Mouse (Mus musculus) stomach, postnatal 0 days (tissue): ENCODE measurements at regions not wholly inside any gene's neighbourhood (a gene's known extent, or its start where the extent isn't known, plus 50 kb on each side); places are given as distances from the start of the nearest gene placed in this dataset.

Experiments used
- ATAC-seq: fragments of 200-750 bp; cut with Nextera tagmentation; 2 replicates; pipeline ENCODE4 v1.8.0; 2017; ENCODE audit not compliant: low FRiP score, low TSS enrichment
- DNase-seq: peaks from one replicate; pipeline ENCODE4 v3.0.0-alpha.2; 2016; ENCODE audit warnings: low spot score
- H3K27ac ChIP-seq: fragments of 300-500 bp; sonication (generic); replicated peaks from 2 replicates; pipeline ENCODE4 v1.5.1; 2014; ENCODE audit warnings: mild to moderate bottlenecking, control low read depth
- H3K27me3 ChIP-seq: fragments of 300-500 bp; sonication (generic); 2 replicates; pipeline ENCODE4 v1.6.1; 2014; ENCODE audit warnings: low read length; ENCODE audit not compliant: control insufficient read depth, insufficient read depth
- H3K36me3 ChIP-seq: fragments of 300-500 bp; sonication (generic); 2 replicates; pipeline ENCODE4 v1.6.1; 2014; ENCODE audit warnings: low read length, mixed read lengths; ENCODE audit not compliant: control insufficient read depth, insufficient read depth
- H3K4me1 ChIP-seq: fragments of 300-500 bp; sonication (generic); replicated peaks from 2 replicates; pipeline ENCODE4 v1.6.1; 2014; ENCODE audit warnings: antibody characterized with exemption; ENCODE audit not compliant: control insufficient read depth, insufficient read depth
- H3K4me2 ChIP-seq: fragments of 300-500 bp; sonication (generic); replicated peaks from 2 replicates; pipeline ENCODE4 v1.6.1; 2014; ENCODE audit warnings: low read depth, mild to moderate bottlenecking, control low read depth, moderate library complexity
- H3K4me3 ChIP-seq: fragments of 300-500 bp; sonication (generic); 2 replicates; pipeline ENCODE4 v1.5.1; 2014; ENCODE audit warnings: low read depth, low read length, control low read depth
- H3K9ac ChIP-seq: fragments of 300-500 bp; sonication (generic); 2 replicates; pipeline ENCODE4 v1.6.1; 2014; ENCODE audit warnings: mild to moderate bottlenecking, low read length, control low read depth, mixed read lengths
- H3K9me3 ChIP-seq: fragments of 300-500 bp; sonication (generic); 2 replicates; pipeline ENCODE4 v1.6.1; 2016; ENCODE audit warnings: low read length; ENCODE audit not compliant: control insufficient read depth
- CTCF ChIP-seq: IDR thresholded peaks from 2 replicates; pipeline ENCODE4 v1.5.1; 2016; ENCODE audit warnings: antibody characterized with exemption, low read depth, mild to moderate bottlenecking, moderate library complexity
- EP300 ChIP-seq: optimal IDR thresholded peaks from 2 replicates; pipeline ENCODE3; 2016; ENCODE audit warnings: antibody characterized with exemption
- WGBS: fragments of 180-500 bp; shearing (Covaris S2); extraction: QIAGEN DNeasy Blood & Tissue Kit; methylation state at CpG from one replicate; pipeline ENCODE4 v1.1.7; 2014; 5-methylcytosine and 5-hydroxymethylcytosine counted together

DNA sequence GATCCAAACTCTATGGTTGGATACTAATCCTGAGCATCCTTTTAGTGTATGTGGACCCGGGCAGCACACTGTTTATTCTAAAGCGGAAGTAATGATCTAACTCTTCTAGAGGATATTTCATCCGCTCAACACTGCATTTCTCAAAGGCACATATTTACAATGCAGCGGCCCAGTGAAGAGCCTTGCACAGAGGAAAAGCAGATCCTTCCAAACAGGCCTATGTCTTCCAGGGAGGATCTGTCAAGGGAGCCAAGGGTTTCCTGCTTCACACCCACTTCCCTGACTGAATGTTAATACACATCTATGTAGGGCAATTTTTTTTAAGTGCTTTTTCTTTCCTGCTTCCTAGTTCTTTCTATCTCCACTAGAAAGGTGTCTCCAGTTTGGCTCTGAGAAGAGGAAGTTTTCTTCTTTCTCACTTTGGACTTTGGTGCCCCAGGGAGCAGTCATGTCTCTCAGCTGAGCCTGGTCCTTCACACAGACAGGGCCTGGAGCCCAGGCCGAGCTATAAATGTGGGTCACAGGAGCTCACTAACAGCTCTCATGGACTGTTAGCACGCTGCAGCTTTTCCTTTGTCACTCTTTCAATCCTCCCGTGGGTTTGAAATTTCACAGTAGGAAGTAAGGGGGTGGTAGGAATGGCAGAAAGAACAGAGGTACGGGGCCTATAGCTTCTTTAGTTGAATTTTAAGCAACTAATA is 323.2 kb upstream of the Smim15 start:
- no peak for DNase-seq
- TF ChIP-seq CTCF (no peak), EP300 (no peak)
- Histone ChIP-seq H3K9ac (no peak overlapping the region), H3K27me3 (no peaks in the 10 kb centered on the region), H3K27ac (no peak overlapping the region), H3K4me2 (no peak overlapping the region), H3K4me3 (no peak overlapping the region), H3K9me3 (no peaks in the 10 kb centered on the region), H3K4me1 (no peaks in the 10 kb centered on the region), H3K36me3 (no peaks in the 10 kb centered on the region)
- 58% methylated on average over 8 of the region's 8 CpGs for WGBS
- ATAC-seq: no peak

DNA sequence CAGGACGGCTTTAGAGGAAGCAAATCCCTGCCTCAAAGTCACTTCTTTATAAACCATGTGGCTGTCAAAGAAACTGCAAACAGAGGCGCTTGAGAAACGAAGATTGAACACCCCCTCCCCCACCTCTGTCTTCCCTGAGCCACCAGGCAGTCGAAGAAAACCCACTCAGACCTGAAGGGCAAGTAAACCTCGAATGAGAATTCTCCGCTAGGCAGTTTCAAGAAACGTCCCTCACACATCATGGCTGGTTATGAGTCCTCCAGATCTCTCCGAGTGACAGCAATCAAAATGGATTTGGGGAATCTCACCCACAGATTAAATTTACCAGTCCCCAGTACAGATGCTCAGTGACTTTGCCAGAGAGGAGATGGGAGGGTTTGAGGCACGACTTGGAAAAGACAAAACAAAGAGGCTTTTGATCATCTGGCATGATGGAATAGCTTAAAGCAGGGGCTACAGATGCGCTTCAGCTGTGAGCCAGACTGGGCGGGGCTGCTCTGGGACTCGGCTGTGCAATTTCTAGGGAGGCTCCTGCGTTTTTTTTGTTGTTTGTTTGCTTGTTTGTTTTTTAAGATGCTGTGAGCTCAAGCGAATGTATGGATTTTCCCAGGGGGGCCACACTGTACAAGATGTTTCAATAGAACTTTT is 325.1 kb upstream of the Smim15 start:
- no peaks in the 10 kb centered on the region for H3K27me3 ChIP-seq
- ATAC-seq: no peak

DNA sequence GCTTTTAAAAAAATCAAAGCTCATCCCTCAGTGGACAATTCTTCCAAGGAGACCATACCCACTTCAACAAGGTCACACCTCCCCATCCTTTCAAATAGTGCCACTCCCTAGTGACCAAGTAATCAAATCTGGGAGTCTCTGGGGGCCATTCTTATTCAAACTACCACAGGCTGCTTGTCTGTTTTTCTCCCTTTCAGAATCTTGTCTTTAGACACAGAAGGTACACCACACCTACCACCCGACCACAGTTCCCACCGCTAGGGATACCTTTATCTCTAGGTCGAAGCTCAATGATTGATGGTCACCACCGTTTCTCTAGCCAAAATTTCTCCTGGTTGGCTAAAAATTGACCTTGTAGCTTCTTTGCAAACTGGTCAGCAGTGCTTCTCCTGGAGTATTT is 328.6 kb upstream of the Smim15 start:
- TF ChIP-seq CTCF (no peak), EP300 (no peak)
- no peak overlapping the region for H3K9ac ChIP-seq
- H3K27ac ChIP-seq: no peak overlapping the region
- H3K9me3 ChIP-seq: no peaks in the 10 kb centered on the region
- no peak for DNase-seq
- 73% methylated on average over 4 of the region's 4 CpGs for WGBS
- no peaks in the 10 kb centered on the region for H3K36me3 ChIP-seq
- ATAC-seq: no peak
- H3K4me1 ChIP-seq: no peaks in the 10 kb centered on the region
- no peak overlapping the region for H3K4me2 ChIP-seq
- H3K27me3 ChIP-seq: no peaks in the 10 kb centered on the region
- H3K4me3 ChIP-seq: no peak overlapping the region

More for the DNA sequence above, 325.1 kb upstream of the Smim15 start:
- no peak overlapping the region for H3K27ac ChIP-seq
- DNase-seq: no peak
- H3K4me2 ChIP-seq: no peak overlapping the region
- H3K36me3 ChIP-seq: no peaks in the 10 kb centered on the region
- WGBS: 47% methylated on average over 14 of the region's 14 CpGs
- TF ChIP-seq CTCF (no peak), EP300 (no peak)
- no peaks in the 10 kb centered on the region for H3K9me3 ChIP-seq
- H3K4me1 ChIP-seq: no peaks in the 10 kb centered on the region
- H3K9ac ChIP-seq: no peak overlapping the region
- no peak overlapping the region for H3K4me3 ChIP-seq

DNA sequence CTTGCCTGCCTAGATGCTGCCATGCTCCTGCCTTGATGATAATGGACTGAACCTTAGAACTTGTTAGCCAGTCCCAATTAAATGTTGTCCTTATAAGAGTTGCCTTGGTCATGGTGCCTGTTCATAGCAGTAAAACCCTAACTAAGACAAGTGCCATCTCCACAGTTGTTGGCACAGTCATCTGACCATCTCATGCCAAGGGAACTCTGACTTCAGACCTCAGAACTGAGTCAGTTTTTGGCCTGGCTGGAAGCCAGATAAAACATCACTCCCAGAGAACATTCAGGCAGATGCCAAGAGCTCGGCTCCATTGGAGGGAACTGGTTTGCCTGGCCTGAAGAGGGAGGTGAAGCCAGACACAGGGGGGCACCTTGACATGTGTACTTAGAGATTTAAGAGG is 330.2 kb upstream of the Smim15 start:
- Histone ChIP-seq H3K36me3 (no peaks in the 10 kb centered on the region), H3K4me2 (no peak overlapping the region), H3K27ac (no peak overlapping the region), H3K4me1 (no peaks in the 10 kb centered on the region), H3K9ac (no peak overlapping the region), H3K4me3 (no peak overlapping the region), H3K9me3 (no peaks in the 10 kb centered on the region), H3K27me3 (no peaks in the 10 kb centered on the region)
- WGBS: 33% methylated on average over 1 of the region's 1 CpGs
- DNase-seq (no peak), ATAC-seq (no peak)
- no peak for TF ChIP-seq EP300
- no peak for TF ChIP-seq CTCF

GRCm38 (mm10) chr13:107711341-107711994 is 332.8 kb upstream of the Smim15 start:
- Histone ChIP-seq H3K4me1 (no peaks in the 10 kb centered on the region), H3K4me2 (no peak overlapping the region), H3K4me3 (no peak overlapping the region), H3K36me3 (no peaks in the 10 kb centered on the region), H3K27ac (no peak overlapping the region), H3K27me3 (no peaks in the 10 kb centered on the region), H3K9me3 (no peaks in the 10 kb centered on the region), H3K9ac (no peak overlapping the region)
- ATAC-seq (no peak), DNase-seq (no peak)
- 67% methylated on average over 4 of the region's 4 CpGs for WGBS
- TF ChIP-seq EP300 (no peak), CTCF (no peak)

DNA sequence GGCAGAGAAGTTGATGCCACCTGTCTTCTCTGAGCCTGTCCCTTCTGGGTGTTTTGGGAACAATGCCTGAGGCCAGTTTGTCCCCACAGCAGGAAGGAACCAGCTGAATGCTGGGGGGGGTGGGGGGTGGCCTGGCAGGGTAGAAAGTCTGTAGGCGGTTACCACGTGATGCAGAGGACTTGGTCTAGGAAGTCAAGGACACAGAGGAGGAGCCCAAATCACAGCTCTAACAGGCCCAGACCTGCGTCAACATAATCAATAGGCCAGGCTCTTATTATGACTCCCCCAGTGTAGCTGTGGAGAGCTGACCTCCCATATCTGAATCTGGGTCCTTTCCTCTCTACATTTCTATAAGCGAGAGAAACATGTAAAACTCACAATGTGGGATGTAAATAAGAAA is 333.9 kb upstream of the Smim15 start:
- H3K36me3 ChIP-seq: no peaks in the 10 kb centered on the region
- no peaks in the 10 kb centered on the region for H3K27me3 ChIP-seq
- 82% methylated on average over 4 of the region's 4 CpGs for WGBS
- TF ChIP-seq CTCF (no peak), EP300 (no peak)
- DNase-seq (no peak), ATAC-seq (no peak)
- no peaks in the 10 kb centered on the region for H3K9me3 ChIP-seq
- no peak overlapping the region for H3K27ac ChIP-seq
- no peak overlapping the region for H3K4me2 ChIP-seq
- no peak overlapping the region for H3K4me3 ChIP-seq
- H3K9ac ChIP-seq: no peak overlapping the region
- no peaks in the 10 kb centered on the region for H3K4me1 ChIP-seq
